Mouse (Mus musculus): Measurements from ENCODE around the gene Gm5965. TPM values are rescaled to one million over a fixed set of nuclear protein-coding genes. Genes with fewer than 3 reads are reported as not detected.
"Not testable (repeated sequence)": the region's sequence is repeated elsewhere in the genome, so short reads cannot be mapped to it uniquely, and the experiment has no call there.

Gene Gm5965
- not detected in 2 replicates for polyA plus RNA-seq (2015; fragmentation: Nextera tagmentation; extraction: Ambion mirVana)

DNA sequence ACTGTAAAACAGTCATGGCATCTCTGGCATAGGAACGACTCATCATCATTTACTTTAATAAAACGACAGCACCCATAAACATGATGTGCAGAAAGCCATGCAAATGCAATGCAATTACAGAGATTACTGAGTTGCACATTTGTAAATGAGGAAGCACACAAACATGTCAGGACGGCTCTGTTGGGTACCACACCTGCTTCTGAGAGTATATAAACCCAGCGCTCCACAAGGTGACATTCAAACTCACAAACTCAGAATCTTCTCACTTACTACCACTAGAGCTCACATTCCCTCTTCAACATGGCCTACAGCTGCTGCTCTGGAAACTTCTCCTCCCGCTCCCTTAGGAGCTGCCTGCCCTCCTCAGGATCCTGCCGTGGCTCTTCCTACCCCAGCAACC is at the start of gene Gm5965:
TSS of gene Gm5965 (plus strand) at position 301 of the 400 bp plus-strand sequence.
- Histone ChIP-seq H3K4me3 (replicated peaks; ENCODE audit: low read length) (no peak within 1 kb of the TSS), H3K9ac (replicated peaks; ENCODE audit: low read depth, low read length) (no peak within 1 kb of the TSS), H3K4me1 (replicated peaks; ENCODE audit: control insufficient read depth, insufficient read depth, low read length) (no peaks in the 10 kb centered on the region), H3K4me2 (ENCODE audit: low read length) (no peak within 1 kb of the TSS), H3K9me3 (ENCODE audit: control insufficient read depth, low read length) (no peaks in the 10 kb centered on the region), H3K36me3 (ENCODE audit: control insufficient read depth, insufficient read depth) (no peaks in the 10 kb centered on the region), H3K27ac (ENCODE audit: low read length) (no peak within 1 kb of the TSS), H3K27me3 (replicated peaks; ENCODE audit: control insufficient read depth, insufficient read depth, low read length) (no peaks in the 10 kb centered on the region)
- WGBS: 95% methylated on average over 5 of the region's 6 CpGs
- ATAC-seq: no peak

DNA sequence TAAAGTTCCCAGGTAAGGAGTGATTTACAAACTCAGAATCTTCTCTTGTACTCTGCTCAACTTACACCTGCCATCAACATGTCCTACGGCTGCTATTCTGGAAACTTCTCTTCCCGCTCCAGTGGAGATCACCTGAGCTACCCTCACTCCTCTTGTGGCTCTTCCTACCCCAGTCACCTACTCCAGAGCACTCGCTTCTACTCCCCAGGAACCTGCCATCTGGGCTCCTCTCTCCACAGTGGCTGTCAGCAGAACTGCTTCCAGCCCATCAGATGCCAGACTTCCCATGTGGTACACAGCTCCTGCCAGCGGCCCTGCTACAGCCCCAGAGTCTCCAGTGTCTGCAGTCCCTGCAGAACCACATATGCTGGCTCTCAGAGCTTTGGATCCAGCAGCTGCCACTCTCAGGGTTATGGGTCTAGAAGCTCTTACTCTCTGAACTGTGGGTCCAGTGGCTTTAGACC is 48.9 kb upstream of the Gm5965 start, which contains the start of gene Krtap13-1:
TSS of gene Krtap13-1 (plus strand) at position 51 of the 464 bp plus-strand sequence.
- H3K27ac ChIP-seq (ENCODE audit: low read length): no peak within 1 kb of the TSS
- peak; percentile 75 for ATAC-seq
- H3K9me3 ChIP-seq (ENCODE audit: control insufficient read depth, low read length): no peaks in the 10 kb centered on the region
- H3K4me2 ChIP-seq (ENCODE audit: low read length): no peak within 1 kb of the TSS
- H3K27me3 ChIP-seq (replicated peaks; ENCODE audit: control insufficient read depth, insufficient read depth, low read length): no peaks in the 10 kb centered on the region
- H3K4me1 ChIP-seq (replicated peaks; ENCODE audit: control insufficient read depth, insufficient read depth, low read length): no peaks in the 10 kb centered on the region; the same call in 1 of the 2 replicates
- H3K9ac ChIP-seq (replicated peaks; ENCODE audit: low read depth, low read length): no peak within 1 kb of the TSS
- no peaks in the 10 kb centered on the region for H3K36me3 ChIP-seq (ENCODE audit: control insufficient read depth, insufficient read depth)
- H3K4me3 ChIP-seq (replicated peaks; ENCODE audit: low read length): no peak within 1 kb of the TSS
- WGBS: 77% methylated on average over 4 of the region's 4 CpGs

DNA sequence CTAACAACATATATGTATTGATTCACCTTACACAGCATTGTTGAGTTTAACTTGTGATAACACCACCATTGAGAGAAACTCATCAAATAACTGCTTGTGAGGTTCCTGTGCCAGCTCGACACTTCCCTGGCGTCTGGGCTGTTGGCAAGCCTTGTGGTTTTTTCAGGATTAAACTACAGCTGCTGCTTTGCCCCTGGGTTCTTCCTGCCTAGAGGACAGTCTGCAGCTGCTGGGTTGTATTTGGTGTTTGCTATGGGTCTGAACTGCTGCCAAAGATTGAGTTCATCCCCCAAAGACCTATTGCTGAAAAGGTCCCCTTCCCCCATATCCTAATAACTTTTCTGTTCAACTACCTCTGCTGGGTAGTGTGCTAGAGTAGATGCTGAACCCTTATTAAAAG is 42.3 kb upstream of the Gm5965 start:
- H3K4me3 ChIP-seq (replicated peaks; ENCODE audit: low read length): no peak overlapping the region
- H3K4me2 ChIP-seq (ENCODE audit: low read length): no peak overlapping the region
- H3K4me1 ChIP-seq (replicated peaks; ENCODE audit: control insufficient read depth, insufficient read depth, low read length): no peaks in the 10 kb centered on the region
- ATAC-seq: no peak
- WGBS: 45% methylated on average over 2 of the region's 2 CpGs
- H3K9me3 ChIP-seq (ENCODE audit: control insufficient read depth, low read length): no peaks in the 10 kb centered on the region
- H3K36me3 ChIP-seq (ENCODE audit: control insufficient read depth, insufficient read depth): no peaks in the 10 kb centered on the region
- H3K9ac ChIP-seq (replicated peaks; ENCODE audit: low read depth, low read length): no peak overlapping the region
- H3K27ac ChIP-seq (ENCODE audit: low read length): no peak overlapping the region
- no peaks in the 10 kb centered on the region for H3K27me3 ChIP-seq (replicated peaks; ENCODE audit: control insufficient read depth, insufficient read depth, low read length)

DNA sequence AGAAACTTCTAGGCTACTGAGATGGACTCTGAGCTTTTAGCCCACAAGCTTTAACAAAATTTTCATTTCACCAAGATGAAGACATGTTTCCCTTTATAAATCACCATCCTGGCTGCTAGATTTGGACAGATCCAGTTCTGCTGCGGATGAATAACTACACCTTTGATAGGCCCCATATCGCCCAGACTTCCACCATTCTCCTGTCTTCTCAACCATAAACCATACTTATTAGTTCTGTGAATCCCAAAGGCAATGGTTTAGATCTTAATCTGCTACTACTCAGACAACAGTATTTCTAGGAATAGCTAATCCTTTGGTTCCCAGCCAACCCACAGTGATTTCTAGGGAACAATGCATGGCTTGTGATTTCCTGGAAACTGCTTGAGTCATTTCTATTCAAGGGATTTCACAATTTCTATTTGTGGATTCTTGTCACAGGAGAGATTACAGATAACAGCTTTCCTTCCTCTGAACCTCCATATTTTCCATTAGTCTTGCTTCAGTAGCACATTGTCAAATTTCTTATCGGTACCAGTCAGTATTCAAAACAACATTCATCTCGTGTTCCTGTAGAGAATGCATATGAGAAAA is 32.9 kb upstream of the Gm5965 start:
- ATAC-seq: no peak

GRCm38 (mm10) chr16:88747943-88748342 is 29.8 kb upstream of the Gm5965 start:
- WGBS: 40% methylated on average over 4 of the region's 4 CpGs
- Histone ChIP-seq H3K36me3 (ENCODE audit: control insufficient read depth, insufficient read depth) (no peaks in the 10 kb centered on the region), H3K9ac (replicated peaks; ENCODE audit: low read depth, low read length) (no peak overlapping the region), H3K4me1 (replicated peaks; ENCODE audit: control insufficient read depth, insufficient read depth, low read length) (no peaks in the 10 kb centered on the region), H3K4me2 (ENCODE audit: low read length) (no peak overlapping the region), H3K27ac (ENCODE audit: low read length) (no peak overlapping the region), H3K9me3 (ENCODE audit: control insufficient read depth, low read length) (no peaks in the 10 kb centered on the region), H3K4me3 (replicated peaks; ENCODE audit: low read length) (no peak overlapping the region), H3K27me3 (replicated peaks; ENCODE audit: control insufficient read depth, insufficient read depth, low read length) (no peaks in the 10 kb centered on the region)
- ATAC-seq: peak; percentile 79

More for the DNA sequence above, 32.9 kb upstream of the Gm5965 start:
- no peak overlapping the region for H3K4me2 ChIP-seq (ENCODE audit: low read length)
- no peaks in the 10 kb centered on the region for H3K9me3 ChIP-seq (ENCODE audit: control insufficient read depth, low read length)
- H3K4me1 ChIP-seq (replicated peaks; ENCODE audit: control insufficient read depth, insufficient read depth, low read length): no peaks in the 10 kb centered on the region
- H3K36me3 ChIP-seq (ENCODE audit: control insufficient read depth, insufficient read depth): no peaks in the 10 kb centered on the region
- 74% methylated on average over 4 of the region's 4 CpGs for WGBS
- no peak overlapping the region for H3K27ac ChIP-seq (ENCODE audit: low read length)
- no peak overlapping the region for H3K4me3 ChIP-seq (replicated peaks; ENCODE audit: low read length)
- H3K27me3 ChIP-seq (replicated peaks; ENCODE audit: control insufficient read depth, insufficient read depth, low read length): no peaks in the 10 kb centered on the region
- H3K9ac ChIP-seq (replicated peaks; ENCODE audit: low read depth, low read length): no peak overlapping the region

DNA sequence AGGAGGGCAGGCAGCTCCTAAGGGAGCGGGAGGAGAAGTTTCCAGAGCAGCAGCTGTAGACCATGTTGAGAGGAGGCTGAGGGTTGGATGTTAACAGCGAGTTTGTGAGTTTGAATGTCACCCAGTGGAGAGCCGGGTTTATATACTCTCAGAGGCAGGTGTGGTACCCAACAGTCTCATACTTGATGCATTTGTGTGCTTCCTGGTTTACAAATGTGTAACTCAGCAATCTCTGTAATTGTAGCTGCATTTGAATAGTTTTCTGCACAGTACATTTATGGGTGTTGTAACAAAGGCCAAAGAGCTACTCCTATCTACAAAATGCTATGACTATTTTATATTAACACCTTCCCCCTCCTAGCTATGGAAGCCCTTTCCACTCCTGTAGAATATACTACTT is 26.2 kb upstream of the Gm5965 start, which contains the start of gene Krtap13:
TSS of gene Krtap13 (minus strand) at position 101 of the 400 bp plus-strand sequence.
- 88% methylated on average over 3 of the region's 3 CpGs for WGBS
- not testable (repeated sequence) for H3K4me3 ChIP-seq (replicated peaks; ENCODE audit: low read length)

GRCm38 (mm10) chr16:88758547-88758946 is 19.1 kb upstream of the Gm5965 start, which contains the start of gene 2310034C09Rik:
Gene 2310034C09Rik, plus strand, starts transcription at chr16:88758847.
- not testable (repeated sequence) for H3K4me3 ChIP-seq (replicated peaks; ENCODE audit: low read length); ATAC-seq; H3K4me1 ChIP-seq (replicated peaks; ENCODE audit: control insufficient read depth, insufficient read depth, low read length); H3K9ac ChIP-seq (replicated peaks; ENCODE audit: low read depth, low read length); H3K27ac ChIP-seq (ENCODE audit: low read length); H3K27me3 ChIP-seq (replicated peaks; ENCODE audit: control insufficient read depth, insufficient read depth, low read length); H3K36me3 ChIP-seq (ENCODE audit: control insufficient read depth, insufficient read depth); H3K4me2 ChIP-seq (ENCODE audit: low read length); H3K9me3 ChIP-seq (ENCODE audit: control insufficient read depth, low read length)
- 94% methylated on average over 3 of the region's 3 CpGs for WGBS

More for the DNA sequence above, 26.2 kb upstream of the Gm5965 start, which contains the start of gene Krtap13:
- H3K27ac ChIP-seq (ENCODE audit: low read length); H3K27me3 ChIP-seq (replicated peaks; ENCODE audit: control insufficient read depth, insufficient read depth, low read length); H3K9ac ChIP-seq (replicated peaks; ENCODE audit: low read depth, low read length); H3K4me2 ChIP-seq (ENCODE audit: low read length); H3K4me1 ChIP-seq (replicated peaks; ENCODE audit: control insufficient read depth, insufficient read depth, low read length); ATAC-seq; H3K9me3 ChIP-seq (ENCODE audit: control insufficient read depth, low read length); H3K36me3 ChIP-seq (ENCODE audit: control insufficient read depth, insufficient read depth): not testable (repeated sequence)

DNA sequence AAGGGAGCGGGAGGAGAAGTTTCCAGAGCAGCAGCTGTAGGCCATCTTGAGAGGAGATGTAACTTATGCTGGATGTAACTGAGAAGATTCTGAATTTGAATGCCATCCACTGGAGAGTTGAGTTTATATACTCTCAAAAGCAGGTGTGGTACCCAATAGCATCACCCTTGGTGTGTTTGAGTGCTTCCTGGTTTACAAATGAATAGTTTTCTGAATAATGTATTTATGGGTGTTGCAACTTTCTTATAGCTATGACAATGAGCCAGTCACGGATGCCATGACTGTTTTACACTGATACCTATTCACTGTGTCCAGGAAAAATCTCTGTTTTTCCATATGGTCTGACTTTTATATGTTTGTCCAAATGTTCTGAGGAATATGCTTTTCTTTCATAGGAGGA is 3.6 kb upstream of the Gm5965 start, which contains the start of gene 2310057N15Rik:
TSS of gene 2310057N15Rik (minus strand) at position 101 of the 400 bp plus-strand sequence.
- no peak within 1 kb of the TSS for H3K27ac ChIP-seq (ENCODE audit: low read length)
- no peak within 1 kb of the TSS for H3K4me3 ChIP-seq (replicated peaks; ENCODE audit: low read length)
- no peak for ATAC-seq
- H3K36me3 ChIP-seq (ENCODE audit: control insufficient read depth, insufficient read depth): no peaks in the 10 kb centered on the region
- H3K4me1 ChIP-seq (replicated peaks; ENCODE audit: control insufficient read depth, insufficient read depth, low read length): no peaks in the 10 kb centered on the region
- H3K9ac ChIP-seq (replicated peaks; ENCODE audit: low read depth, low read length): no peak within 1 kb of the TSS
- 91% methylated on average over 2 of the region's 2 CpGs for WGBS
- H3K27me3 ChIP-seq (replicated peaks; ENCODE audit: control insufficient read depth, insufficient read depth, low read length): no peaks in the 10 kb centered on the region
- no peaks in the 10 kb centered on the region for H3K9me3 ChIP-seq (ENCODE audit: control insufficient read depth, low read length)
- H3K4me2 ChIP-seq (ENCODE audit: low read length): no peak within 1 kb of the TSS

DNA sequence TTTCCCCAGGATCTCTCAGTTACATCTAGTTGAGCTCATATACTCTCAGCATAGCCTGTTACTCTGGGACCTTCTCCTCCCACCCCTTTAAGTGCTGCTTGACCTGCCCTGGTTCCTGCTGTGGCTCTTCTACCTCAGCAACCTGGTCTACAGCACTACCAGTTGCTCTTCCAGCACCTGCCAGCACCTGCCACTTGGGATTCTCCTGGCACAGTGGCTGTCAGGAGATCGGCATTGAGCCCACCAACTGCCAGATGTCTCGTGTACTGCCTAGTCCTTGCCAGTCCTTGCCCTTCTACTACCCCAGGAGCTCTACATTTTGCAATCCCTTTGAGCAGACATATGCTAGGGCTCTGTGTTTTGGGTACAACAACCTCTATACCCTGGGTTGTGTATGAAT is 9.1 kb downstream of the Gm5965 start:
- Histone ChIP-seq H3K4me2 (ENCODE audit: low read length) (no peak overlapping the region), H3K36me3 (ENCODE audit: control insufficient read depth, insufficient read depth) (no peaks in the 10 kb centered on the region), H3K27me3 (replicated peaks; ENCODE audit: control insufficient read depth, insufficient read depth, low read length) (no peaks in the 10 kb centered on the region), H3K9ac (replicated peaks; ENCODE audit: low read depth, low read length) (no peak overlapping the region), H3K4me3 (replicated peaks; ENCODE audit: low read length) (no peak overlapping the region), H3K4me1 (replicated peaks; ENCODE audit: control insufficient read depth, insufficient read depth, low read length) (no peaks in the 10 kb centered on the region), H3K27ac (ENCODE audit: low read length) (no peak overlapping the region), H3K9me3 (ENCODE audit: control insufficient read depth, low read length) (no peaks in the 10 kb centered on the region)
- 81% methylated on average over 2 of the region's 2 CpGs for WGBS
- ATAC-seq: no peak
